Mouse (Mus musculus) embryonic fibroblast, embryonic 13.5 days (primary cell): ENCODE data around the gene Ccdc188.

Source experiments
- CTCF ChIP-seq: IDR thresholded peaks from 2 replicates; pipeline ENCODE4 v1.5.1; 2011; ENCODE audit warnings: mild to moderate bottlenecking, control low read depth, low read length, moderate library complexity, borderline replicate concordance; ENCODE audit not compliant: insufficient read depth
- POLR2A ChIP-seq: IDR thresholded peaks from 2 replicates; pipeline ENCODE4 v1.6.1; 2011; ENCODE audit warnings: low read depth, mild to moderate bottlenecking, control low read depth, low read length, moderate library complexity

- no peak for TF ChIP-seq CTCF
- no peak for TF ChIP-seq POLR2A
Measured at GRCm38 (mm10) chr16:18241581-18241980, 23.9 kb downstream of the Ccdc188 start.
